Comparison of ENCODE assay signal across 12 mouse cellular contexts in the genomic region with DNA sequence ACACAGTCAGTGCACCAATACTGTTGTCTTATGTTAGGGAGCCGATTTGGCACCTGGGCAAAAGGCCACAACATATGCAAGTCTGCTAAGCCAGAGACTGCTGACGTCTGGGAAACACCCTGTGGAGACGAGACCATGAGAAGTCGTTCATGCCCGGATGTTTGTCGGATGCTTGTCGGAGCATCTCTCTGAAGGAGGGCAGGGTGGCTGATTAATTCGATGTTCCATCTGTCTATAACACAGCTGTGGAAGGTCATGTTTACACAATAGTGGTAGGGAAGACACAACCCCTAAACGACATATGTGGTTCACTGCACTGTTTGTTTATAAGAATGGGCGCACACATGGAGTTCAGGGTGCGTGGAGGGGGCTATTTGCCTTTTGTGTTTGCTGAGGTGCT. TPM values are rescaled to one million over a fixed set of nuclear protein-coding genes. Genes with fewer than 3 reads are reported as not detected.
"Had no signal": no experiment of that assay in that cellular context is flagged by ENCODE, and none has a peak within 500 bp of the region (broad histone marks: within the 10 kb centered on the region; RNA-seq: fewer than 3 reads in every experiment).

No protein-coding gene starts in this region.

- H3K36me3 ChIP-seq: liver, embryonic 13.5 days had no signal

- H3K9me3 ChIP-seq: limb, embryonic 12.5 days; liver, embryonic 13.5 days; megakaryocyte, embryonic 14.5 days had no signal

- H3K27me3 ChIP-seq: limb, embryonic 12.5 days; liver, embryonic 13.5 days had no signal

- H3K4me2 ChIP-seq: limb, embryonic 12.5 days; liver, embryonic 13.5 days had no signal

- H3K27ac ChIP-seq: layer of hippocampus, adult 2 months; limb, embryonic 12.5 days; liver, embryonic 13.5 days; macrophage; stomach, postnatal 0 days had no signal

- H3K9ac ChIP-seq: limb, embryonic 12.5 days; liver, embryonic 13.5 days; liver, postnatal 0 days had no signal

- ATAC-seq: liver, postnatal 0 days; midbrain, embryonic 16.5 days had no signal

- H3K4me1 ChIP-seq: limb, embryonic 12.5 days; liver, embryonic 13.5 days had no signal

- DNase-seq: kidney, adult 18-20 months; kidney, postnatal 4 days; liver; liver, embryonic 13.5 days; liver, postnatal 0 days; thymus, postnatal 4 days had no signal

- H3K4me3 ChIP-seq: layer of hippocampus, adult 2 months; limb, embryonic 12.5 days; liver, embryonic 13.5 days; megakaryocyte, embryonic 14.5 days had no signal

RNA-seq across cellular contexts. Expression of a gene that starts 25.0 kb away (rescaled TPM):
- polyA plus RNA-seq: macrophage had no signal
